7 mouse cellular contexts compared by ENCODE assay signal in genomic region chr7:25238015-25238706, GRCm38 (mm10). TPM values are rescaled to one million over a fixed set of nuclear protein-coding genes. Genes with fewer than 3 reads are reported as not detected.
DNase-seq lines count a peak whose midpoint lies in the region; ATAC-seq lines count a peak whose summit lies in the region.

No protein-coding gene starts in this region.

- WGBS in embryonic facial prominence, embryonic 11.5 days, result under 1% methylated on average over 23 of the region's 23 CpGs
- under 1% methylated on average over 23 of the region's 23 CpGs for WGBS in limb, embryonic 10.5 days
- under 1% methylated on average over 23 of the region's 23 CpGs for WGBS in midbrain, embryonic 13.5 days

- H3K4me2 ChIP-seq in embryonic facial prominence, embryonic 11.5 days (ENCODE audit: low read depth, low read length), result peak overlapping the region; percentile 38
- peak overlapping the region; percentile 80 for H3K4me2 ChIP-seq in midbrain, embryonic 13.5 days (replicated peaks)

- no peaks in the 10 kb centered on the region for H3K9me3 ChIP-seq in embryonic facial prominence, embryonic 11.5 days (replicated peaks; ENCODE audit: control insufficient read depth, low read length)
- no peaks in the 10 kb centered on the region for H3K9me3 ChIP-seq in limb, embryonic 10.5 days (replicated peaks)
- H3K9me3 ChIP-seq in midbrain, embryonic 13.5 days, result no peaks in the 10 kb centered on the region

- H3K27me3 ChIP-seq in embryonic facial prominence, embryonic 11.5 days (ENCODE audit: control insufficient read depth, insufficient read depth, low read length), result no peaks in the 10 kb centered on the region
- no peaks in the 10 kb centered on the region for H3K27me3 ChIP-seq in limb, embryonic 10.5 days (ENCODE audit: low read depth, poor library complexity, severe bottlenecking)
- no peaks in the 10 kb centered on the region for H3K27me3 ChIP-seq in midbrain, embryonic 13.5 days

- DNase-seq in adrenal gland, postnatal 14 days, result peak; percentile 93
- DNase-seq in embryonic facial prominence, embryonic 11.5 days (ENCODE audit: low spot score), result peak; percentile 96
- DNase-seq in kidney, adult 11 months, result peak; percentile 97
- peak; percentile 90 for DNase-seq in limb, embryonic 10.5 days (ENCODE audit: low spot score)
- DNase-seq in spleen, adult 12 weeks (ENCODE audit: low spot score), result peak; percentile 91

- H3K4me1 ChIP-seq in embryonic facial prominence, embryonic 11.5 days (ENCODE audit: control insufficient read depth, insufficient read depth, low read length), result no peaks in the 10 kb centered on the region; the same call in 1 of the 2 replicates
- H3K4me1 ChIP-seq in limb, embryonic 10.5 days, result peaks cover 34% of the 10 kb centered on the region
- peaks cover 41% of the 10 kb centered on the region for H3K4me1 ChIP-seq in midbrain, embryonic 13.5 days (replicated peaks)

- H3K27ac ChIP-seq in embryonic facial prominence, embryonic 11.5 days (replicated peaks; ENCODE audit: low read depth, low read length), result peak overlapping the region; percentile 23; the same call in 1 of the 2 replicates
- peak overlapping the region; percentile 96 for H3K27ac ChIP-seq in limb, embryonic 10.5 days
- peak overlapping the region; percentile 85 for H3K27ac ChIP-seq in midbrain, embryonic 13.5 days

- H3K9ac ChIP-seq in embryonic facial prominence, embryonic 11.5 days (replicated peaks; ENCODE audit: low read length), result no peak overlapping the region
- no peak overlapping the region for H3K9ac ChIP-seq in midbrain, embryonic 13.5 days (replicated peaks)

- H3K36me3 ChIP-seq in embryonic facial prominence, embryonic 11.5 days (replicated peaks; ENCODE audit: control insufficient read depth, insufficient read depth, low read depth, low read length), result no peaks in the 10 kb centered on the region
- H3K36me3 ChIP-seq in limb, embryonic 10.5 days, result peaks cover 54% of the 10 kb centered on the region
- peaks cover 24% of the 10 kb centered on the region for H3K36me3 ChIP-seq in midbrain, embryonic 13.5 days

- ATAC-seq in embryonic facial prominence, embryonic 11.5 days (replicated peaks; ENCODE audit: insufficient number of reproducible peaks, low FRiP score, low TSS enrichment, low read depth), result peak; percentile 92
- ATAC-seq in granulocyte monocyte progenitor cell, adult 5-6 weeks (replicated peaks; ENCODE audit: poor library complexity, severe bottlenecking), result peak; percentile 73
- ATAC-seq in midbrain, embryonic 13.5 days, result peak; percentile 95

- H3K4me3 ChIP-seq in embryonic facial prominence, embryonic 11.5 days (ENCODE audit: low read depth, low read length), result peak overlapping the region; percentile 84
- H3K4me3 ChIP-seq in limb, embryonic 10.5 days, result peak overlapping the region; percentile 89
- H3K4me3 ChIP-seq in midbrain, embryonic 13.5 days (replicated peaks), result peak overlapping the region; percentile 94

RNA-seq across cellular contexts. Expression of gene Gsk3a, which starts 0.5 kb away (rescaled TPM):
- total RNA-seq in adrenal gland, postnatal 14 days (2021), result 96.8 and 104 TPM in 2 replicates
- 12.6 and 15.7 TPM in 2 replicates for polyA plus RNA-seq in embryonic facial prominence, embryonic 11.5 days (2014; fragmentation: Nextera tagmentation; extraction: Ambion mirVana)
- 76.4 and 110 TPM in 2 replicates for total RNA-seq in granulocyte monocyte progenitor cell, adult 5-6 weeks (2014; fragmentation: Nextera tagmentation)
- 41.8 and 45.8 TPM in 2 replicates for total RNA-seq in granulocyte monocyte progenitor cell, adult 5-6 weeks (2017)
- polyA plus RNA-seq in limb, embryonic 10.5 days (2016; fragmentation: Nextera tagmentation; extraction: Ambion mirVana), result 11.7 and 12.0 TPM in 2 replicates
- polyA plus RNA-seq in midbrain, embryonic 13.5 days (2015; fragmentation: Nextera tagmentation; extraction: Ambion mirVana), result 13.7 and 15.9 TPM in 2 replicates

RNA-seq across cellular contexts. Expression of gene Erf, which starts 12.4 kb away (rescaled TPM):
- total RNA-seq in adrenal gland, postnatal 14 days (2021), result 29.7 and 34.4 TPM in 2 replicates
- 19.4 and 22.6 TPM in 2 replicates for polyA plus RNA-seq in embryonic facial prominence, embryonic 11.5 days (2014; fragmentation: Nextera tagmentation; extraction: Ambion mirVana)
- total RNA-seq in granulocyte monocyte progenitor cell, adult 5-6 weeks (2014; fragmentation: Nextera tagmentation), result 10.5 and 10.7 TPM in 2 replicates
- 5.3 and 6.0 TPM in 2 replicates for total RNA-seq in granulocyte monocyte progenitor cell, adult 5-6 weeks (2017)
- polyA plus RNA-seq in limb, embryonic 10.5 days (2016; fragmentation: Nextera tagmentation; extraction: Ambion mirVana), result 14.2 and 16.6 TPM in 2 replicates
- polyA plus RNA-seq in midbrain, embryonic 13.5 days (2015; fragmentation: Nextera tagmentation; extraction: Ambion mirVana), result 4.4 and 5.7 TPM in 2 replicates

RNA-seq across cellular contexts. Expression of gene Zfp526, which starts 16.9 kb away (rescaled TPM):
- 9.0 and 11.6 TPM in 2 replicates for total RNA-seq in adrenal gland, postnatal 14 days (2021)
- 2.5 and 3.5 TPM in 2 replicates for polyA plus RNA-seq in embryonic facial prominence, embryonic 11.5 days (2014; fragmentation: Nextera tagmentation; extraction: Ambion mirVana)
- 9.8 and 10.0 TPM in 2 replicates for total RNA-seq in granulocyte monocyte progenitor cell, adult 5-6 weeks (2014; fragmentation: Nextera tagmentation)
- total RNA-seq in granulocyte monocyte progenitor cell, adult 5-6 weeks (2017), result 4.9 and 5.2 TPM in 2 replicates
- polyA plus RNA-seq in limb, embryonic 10.5 days (2016; fragmentation: Nextera tagmentation; extraction: Ambion mirVana), result 3.1 and 3.3 TPM in 2 replicates
- polyA plus RNA-seq in midbrain, embryonic 13.5 days (2015; fragmentation: Nextera tagmentation; extraction: Ambion mirVana), result 2.2 and 2.6 TPM in 2 replicates

RNA-seq across cellular contexts. Expression of gene Dedd2, which starts 17.7 kb away (rescaled TPM):
- 17.4 and 17.9 TPM in 2 replicates for total RNA-seq in adrenal gland, postnatal 14 days (2021)
- polyA plus RNA-seq in embryonic facial prominence, embryonic 11.5 days (2014; fragmentation: Nextera tagmentation; extraction: Ambion mirVana), result 7.7 and 7.9 TPM in 2 replicates
- total RNA-seq in granulocyte monocyte progenitor cell, adult 5-6 weeks (2014; fragmentation: Nextera tagmentation), result 13.5 and 22.0 TPM in 2 replicates
- 16.9 and 18.4 TPM in 2 replicates for total RNA-seq in granulocyte monocyte progenitor cell, adult 5-6 weeks (2017)
- polyA plus RNA-seq in limb, embryonic 10.5 days (2016; fragmentation: Nextera tagmentation; extraction: Ambion mirVana), result 10.5 and 11.5 TPM in 2 replicates
- 12.5 and 13.3 TPM in 2 replicates for polyA plus RNA-seq in midbrain, embryonic 13.5 days (2015; fragmentation: Nextera tagmentation; extraction: Ambion mirVana)

RNA-seq across cellular contexts. Expression of gene Cic, which starts 29.3 kb away (rescaled TPM):
- total RNA-seq in adrenal gland, postnatal 14 days (2021), result 115 and 127 TPM in 2 replicates
- 26.6 and 27.0 TPM in 2 replicates for polyA plus RNA-seq in embryonic facial prominence, embryonic 11.5 days (2014; fragmentation: Nextera tagmentation; extraction: Ambion mirVana)
- total RNA-seq in granulocyte monocyte progenitor cell, adult 5-6 weeks (2014; fragmentation: Nextera tagmentation), result 130 and 136 TPM in 2 replicates
- total RNA-seq in granulocyte monocyte progenitor cell, adult 5-6 weeks (2017), result 25.1 and 31.3 TPM in 2 replicates
- polyA plus RNA-seq in limb, embryonic 10.5 days (2016; fragmentation: Nextera tagmentation; extraction: Ambion mirVana), result 21.4 and 25.2 TPM in 2 replicates
- 37.6 and 44.2 TPM in 2 replicates for polyA plus RNA-seq in midbrain, embryonic 13.5 days (2015; fragmentation: Nextera tagmentation; extraction: Ambion mirVana)

Comparison
In these comparisons a context has a peak if more than half of its experiments do, and no peak if none do; other contexts are left out.
1. Peak in every context shown above with its lines: DNase-seq, ATAC-seq, H3K4me3 ChIP-seq and H3K27ac ChIP-seq.
2. H3K27ac ChIP-seq: peak in every context shown above with its lines; median percentile 96 in limb, embryonic 10.5 days; 85 in midbrain, embryonic 13.5 days; 23 in embryonic facial prominence, embryonic 11.5 days.